Comparison of ENCODE assay signal across 8 mouse cellular contexts in the genomic region with DNA sequence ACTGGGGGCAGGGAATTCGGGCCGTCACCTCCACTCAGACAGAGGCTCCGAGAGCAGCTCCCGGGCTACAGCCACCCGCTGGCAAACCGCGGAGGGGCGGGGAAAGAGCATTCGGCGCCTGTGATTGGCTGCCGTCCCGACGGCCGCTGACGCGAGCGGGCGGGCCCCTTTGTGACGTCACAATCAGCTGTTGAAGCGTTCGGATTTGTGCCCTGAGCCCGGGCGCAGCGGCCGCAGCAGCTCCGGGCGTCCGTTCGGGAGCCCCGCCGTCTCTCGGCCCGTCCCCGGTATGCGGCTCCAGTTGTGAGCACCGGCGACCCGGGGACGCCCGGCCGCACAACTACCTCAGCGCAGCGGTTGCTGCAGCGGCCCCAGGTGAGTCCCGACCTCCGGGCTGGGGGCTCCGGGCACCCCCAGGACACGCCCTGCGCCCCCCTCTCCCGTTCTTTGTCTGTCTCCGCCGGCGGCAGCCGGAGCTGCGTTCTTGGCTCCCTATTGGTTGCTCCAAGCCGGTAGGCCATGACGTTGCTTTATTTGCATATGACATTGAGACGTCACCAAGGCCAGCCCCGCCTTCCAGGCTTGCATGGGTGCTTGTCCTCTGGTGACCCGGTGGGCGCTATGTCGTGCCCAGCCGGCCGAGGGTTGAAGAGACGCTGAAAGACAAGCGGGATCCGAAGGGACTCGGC. TPM values are rescaled to one million over a fixed set of nuclear protein-coding genes. Genes with fewer than 3 reads are reported as not detected.
A peak's percentile ranks its signal among the peaks of the same experiment; 100 is the strongest.
DNase-seq lines count a peak whose midpoint lies in the region; ATAC-seq lines count a peak whose summit lies in the region.

No protein-coding gene starts in this region.

- H3K4me2 ChIP-seq in intestine, embryonic 14.5 days (ENCODE audit: low read length) = peak overlapping the region; percentile 80

- H3K4me1 ChIP-seq in intestine, embryonic 14.5 days (replicated peaks; ENCODE audit: control insufficient read depth, insufficient read depth, low read length) = peaks cover 16% of the 10 kb centered on the region

- H3K27ac ChIP-seq in intestine, embryonic 14.5 days (ENCODE audit: low read depth) = peak overlapping the region; percentile 97

- peak overlapping the region; percentile 95 for H3K9ac ChIP-seq in intestine, embryonic 14.5 days (ENCODE audit: low read length)

- intact Hi-C loops in gastrocnemius, postnatal 14 days (cut with DNase I; ENCODE audit: low total_unique reads) = no loop called here
- intact Hi-C loops in left cerebral cortex, postnatal 14 days (cut with DNase I) = loop anchor here (10.0 kb wide), 2 partner anchors 107 to 147 kb away; a partner anchor contains a TSS

- DNase-seq in adipocyte (ENCODE audit: low spot score) = peak; percentile 96
- peak; percentile 98 for DNase-seq in embryo, embryonic 10 days (ENCODE audit: low spot score)
- DNase-seq in gastrocnemius, postnatal 14 days = peak; percentile 97
- peak; percentile 98 for DNase-seq in intestine, embryonic 14.5 days (ENCODE audit: low spot score)
- peak; percentile 98 to 99 for DNase-seq in left cerebral cortex, postnatal 14 days (ENCODE audit: low spot score in 2 of 2)
- peak; percentile 97 for DNase-seq in mesoderm, embryonic 11.5 days (ENCODE audit: low read depth, low spot score)
- peak; percentile 94 to 95 for DNase-seq in right cerebral cortex, postnatal 36 days (ENCODE audit: low spot score in 2 of 2)
- DNase-seq in yolk sac, embryonic 10.5 days (ENCODE audit: low spot score) = peak; percentile 94

- H3K36me3 ChIP-seq in intestine, embryonic 14.5 days (ENCODE audit: control insufficient read depth, insufficient read depth, low read length) = no peaks in the 10 kb centered on the region

- H3K9me3 ChIP-seq in intestine, embryonic 14.5 days (ENCODE audit: control insufficient read depth, low read length) = no peaks in the 10 kb centered on the region

- WGBS in intestine, embryonic 14.5 days = under 1% methylated on average over 64 of the region's 68 CpGs

- peak overlapping the region; percentile 93 for H3K4me3 ChIP-seq in intestine, embryonic 14.5 days (ENCODE audit: low read depth, low read length)

- peak; percentile 94 for ATAC-seq in intestine, embryonic 14.5 days (replicated peaks; ENCODE audit: low FRiP score, low TSS enrichment, low read depth)

- H3K27me3 ChIP-seq in intestine, embryonic 14.5 days (replicated peaks; ENCODE audit: control insufficient read depth, insufficient read depth, low read length) = 0 out of 2 replicates have a peak, but pooled peaks cover 8% of the 10 kb centered on the region

RNA-seq across cellular contexts. Expression of a gene that starts 0.9 kb away (rescaled TPM):
- total RNA-seq in gastrocnemius, postnatal 14 days (2021) = 100 to 1,000 TPM; 286 to 325 TPM
- polyA plus RNA-seq in intestine, embryonic 14.5 days (2014; fragmentation: Nextera tagmentation; extraction: Ambion mirVana) = 16.9 and 17.6 TPM in 2 replicates
- total RNA-seq in left cerebral cortex, postnatal 14 days (2021) = 100 to 1,000 TPM; 220 to 224 TPM

RNA-seq across cellular contexts. Expression of a gene that starts 24.6 kb away (rescaled TPM):
- 10 to 100 TPM; 22.2 to 24.0 TPM for total RNA-seq in gastrocnemius, postnatal 14 days (2021)
- 60.2 and 64.6 TPM in 2 replicates for polyA plus RNA-seq in intestine, embryonic 14.5 days (2014; fragmentation: Nextera tagmentation; extraction: Ambion mirVana)
- total RNA-seq in left cerebral cortex, postnatal 14 days (2021) = 10 to 100 TPM; 25.2 to 27.0 TPM

Comparison
In these comparisons a context has a peak if more than half of its experiments do, and no peak if none do; other contexts are left out.
1. Peak in every context shown above with its lines: DNase-seq, ATAC-seq, H3K4me3 ChIP-seq and H3K27ac ChIP-seq.